17 mouse cellular contexts compared by ENCODE assay signal in genomic region chr9:87452571-87452970, GRCm38 (mm10).
"Had no signal": no experiment of that assay in that cellular context is flagged by ENCODE, and none has a peak within 500 bp of the region (broad histone marks: within the 10 kb centered on the region; RNA-seq: fewer than 3 reads in every experiment).

No protein-coding gene starts in this region.

- DNase-seq: cerebellum, adult 8-10 months; cerebellum, adult 9-10 months; cerebellum, adult 9-11 months; cerebellum, postnatal 10 days; cerebellum, postnatal 14 days; cerebellum, postnatal 25 days; cerebellum, postnatal 36 days; embryo, embryonic 11 days; forebrain, postnatal 0 days; gastrocnemius, adult 2 months; gastrocnemius, postnatal 10 days; gastrocnemius, postnatal 14 days; gastrocnemius, postnatal 25 days; gastrocnemius, postnatal 36 days; heart, adult 11 months; heart, adult 18-20 months; heart, adult 2 months had no signal
